Mouse (Mus musculus) forebrain, embryonic 16.5 days (tissue): Measurements from ENCODE around the gene Grm4. TPM values are rescaled to one million over a fixed set of nuclear protein-coding genes. Genes with fewer than 3 reads are reported as not detected.

Experiments
- ATAC-seq: fragments of 200-750 bp; cut with Nextera tagmentation; 2 replicates; pipeline ENCODE4 v1.8.0; 2017; ENCODE audit warnings: mild to moderate bottlenecking, moderate library complexity
- H3K27ac ChIP-seq: fragments of 300-500 bp; sonication (generic); 2 replicates; pipeline ENCODE4 v1.5.1; 2014; ENCODE audit warnings: low read length, control low read depth
- H3K27me3 ChIP-seq: fragments of 300-500 bp; sonication (generic); replicated peaks from 2 replicates; pipeline ENCODE4 v1.6.1; 2014; ENCODE audit warnings: low read length; ENCODE audit not compliant: control insufficient read depth, insufficient read depth
- H3K36me3 ChIP-seq: fragments of 300-500 bp; sonication (generic); 2 replicates; pipeline ENCODE4 v1.6.1; 2014; ENCODE audit not compliant: control insufficient read depth, insufficient read depth
- H3K4me1 ChIP-seq: fragments of 300-500 bp; sonication (generic); replicated peaks from 2 replicates; pipeline ENCODE4 v1.6.1; 2014; ENCODE audit warnings: low read length; ENCODE audit not compliant: control insufficient read depth, insufficient read depth
- H3K4me2 ChIP-seq: fragments of 300-500 bp; sonication (generic); 2 replicates; pipeline ENCODE4 v1.6.1; 2014; ENCODE audit warnings: mild to moderate bottlenecking, low read length, control low read depth
- H3K4me3 ChIP-seq: fragments of 300-500 bp; sonication (generic); replicated peaks from 2 replicates; pipeline ENCODE4 v1.5.1; 2014; ENCODE audit warnings: mild to moderate bottlenecking, low read length, control low read depth
- H3K9ac ChIP-seq: fragments of 300-500 bp; sonication (generic); replicated peaks from 2 replicates; pipeline ENCODE4 v1.6.1; 2014; ENCODE audit warnings: low read depth, low read length, control low read depth
- H3K9me3 ChIP-seq: fragments of 300-500 bp; sonication (generic); 2 replicates; pipeline ENCODE4 v1.6.1; 2016; ENCODE audit warnings: low read length; ENCODE audit not compliant: control insufficient read depth
- WGBS: fragments of 180-500 bp; shearing (Covaris S2); extraction: QIAGEN DNeasy Blood & Tissue Kit; methylation state at CpG from one replicate; pipeline ENCODE4 v1.1.7; 2014; 5-methylcytosine and 5-hydroxymethylcytosine counted together
- polyA plus RNA-seq: library from polyadenylated mRNA; unstranded; fragments of >200 nt; fragmentation: Nextera tagmentation; extraction: Ambion mirVana; gene quantifications from 2 replicates; pipeline ENCODE4 v1.2.1, GENCODE M21; 2015

Gene Grm4
- polyA plus RNA-seq, 1 experiment from 2014 or later: 4.0 TPM

DNA sequence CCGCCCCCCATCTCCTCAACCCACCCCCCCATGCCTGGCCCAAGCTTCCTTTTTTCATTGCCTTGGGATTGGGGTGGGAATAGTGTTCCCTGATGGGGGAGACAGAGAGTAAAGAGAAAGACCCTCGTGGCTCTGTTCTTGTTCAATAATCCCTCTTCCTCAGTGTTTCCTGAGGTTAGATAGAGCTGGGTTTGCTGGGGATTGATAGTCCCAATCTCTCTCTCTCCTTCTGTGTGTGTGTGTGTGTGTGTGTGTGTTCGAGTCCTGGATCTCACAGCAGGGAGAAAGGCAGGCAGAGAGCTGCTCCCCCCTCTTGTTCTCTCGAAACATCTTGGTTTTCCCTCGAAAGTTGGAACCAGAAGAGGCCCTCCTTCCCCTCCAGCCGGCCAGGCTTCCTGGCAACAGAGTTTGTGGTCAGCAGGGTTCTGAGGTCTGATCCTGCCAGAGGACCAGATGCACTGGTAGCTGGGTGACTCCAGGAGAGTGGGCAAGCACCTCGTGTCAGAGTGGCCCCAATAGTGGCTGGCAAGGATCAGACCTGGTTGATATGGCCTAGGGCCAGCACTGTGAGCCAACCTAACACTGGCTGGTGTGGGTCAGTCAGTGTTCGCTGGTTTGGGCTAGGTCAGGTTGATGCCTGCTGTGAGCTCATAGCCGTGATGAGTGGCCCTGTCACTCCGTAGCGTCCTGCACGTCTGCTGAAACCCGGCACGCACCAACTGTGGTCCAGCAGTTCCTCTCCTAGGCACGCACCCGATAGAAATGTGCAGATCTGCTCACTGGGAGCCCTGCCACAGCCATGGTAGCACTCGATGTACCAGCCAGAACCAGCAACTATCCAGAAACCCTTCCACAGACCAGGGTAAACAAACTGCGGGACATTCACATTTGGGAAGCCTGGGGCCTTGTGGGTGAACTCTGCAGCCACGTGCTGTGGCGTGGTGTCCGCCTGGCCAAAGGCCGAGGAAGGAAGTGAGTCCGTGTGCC, 31.3 kb upstream of the Grm4 start:
- Histone ChIP-seq H3K4me2 (no peak overlapping the region), H3K9ac (no peak overlapping the region), H3K4me3 (no peak overlapping the region), H3K36me3 (no peaks in the 10 kb centered on the region), H3K27me3 (no peaks in the 10 kb centered on the region), H3K27ac (no peak overlapping the region), H3K4me1 (peaks cover 22% of the 10 kb centered on the region), H3K9me3 (no peaks in the 10 kb centered on the region)
- WGBS: 78% methylated on average over 23 of the region's 23 CpGs
- ATAC-seq: no peak

DNA sequence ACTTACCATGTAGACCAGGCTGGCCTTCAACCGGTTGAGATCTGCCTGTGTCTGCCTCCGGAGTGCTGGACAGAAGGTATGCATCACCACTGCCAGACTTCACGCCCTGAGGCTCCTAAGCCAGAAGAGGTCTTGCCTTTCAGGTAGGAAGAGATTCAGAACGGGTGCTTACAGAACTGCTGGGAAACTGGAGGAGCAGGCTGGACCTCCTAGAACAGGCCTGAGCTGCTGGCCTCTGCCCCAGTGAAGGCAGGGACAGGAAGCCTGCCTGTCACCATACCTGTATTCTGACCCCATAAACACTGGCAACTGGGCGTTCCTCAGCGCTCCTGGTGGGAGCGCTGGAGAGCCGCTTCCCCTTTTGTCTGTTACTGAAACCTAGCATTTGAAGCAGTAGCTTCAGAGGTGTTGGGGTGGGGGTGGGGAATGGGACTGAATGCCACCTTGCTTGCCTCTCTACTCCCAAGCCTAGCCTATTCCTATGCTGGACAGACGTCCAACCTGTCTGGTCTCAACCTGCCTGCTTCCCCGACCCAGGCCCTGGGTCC, 30.3 kb upstream of the Grm4 start:
- H3K4me1 ChIP-seq: peaks cover 20% of the 10 kb centered on the region
- H3K27me3 ChIP-seq: no peaks in the 10 kb centered on the region
- no peak overlapping the region for H3K27ac ChIP-seq
- no peak overlapping the region for H3K4me3 ChIP-seq
- no peak for ATAC-seq
- 65% methylated on average over 10 of the region's 10 CpGs for WGBS
- H3K9ac ChIP-seq: no peak overlapping the region
- no peaks in the 10 kb centered on the region for H3K9me3 ChIP-seq
- no peak overlapping the region for H3K4me2 ChIP-seq
- H3K36me3 ChIP-seq: no peaks in the 10 kb centered on the region

DNA sequence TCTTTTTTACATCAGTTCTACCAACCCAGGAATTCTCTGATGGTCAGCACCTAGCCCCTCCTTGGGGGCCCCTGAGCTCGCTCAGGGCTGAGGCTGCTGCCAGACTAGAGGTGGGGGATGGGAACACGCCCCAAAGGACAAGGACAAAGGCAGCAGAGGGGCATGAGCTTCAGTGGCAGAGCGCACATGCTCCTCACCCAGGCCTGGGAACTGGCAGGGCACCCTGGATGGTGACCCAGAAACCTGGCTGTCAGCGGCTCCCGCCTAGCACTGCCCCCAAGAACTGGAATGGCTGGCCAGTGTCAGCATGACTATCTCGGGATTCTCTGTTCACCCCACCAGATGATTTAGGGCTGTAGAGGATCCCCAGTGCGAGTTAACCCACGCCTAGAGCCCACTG, 28.0 kb upstream of the Grm4 start:
- ATAC-seq: no peak
- Histone ChIP-seq H3K9me3 (no peaks in the 10 kb centered on the region), H3K4me2 (no peak overlapping the region), H3K9ac (no peak overlapping the region), H3K27ac (no peak overlapping the region), H3K4me3 (no peak overlapping the region), H3K27me3 (no peaks in the 10 kb centered on the region), H3K4me1 (peaks cover 7% of the 10 kb centered on the region; the same call in 1 of the 2 replicates), H3K36me3 (no peaks in the 10 kb centered on the region)
- WGBS: 33% methylated on average over 8 of the region's 8 CpGs

DNA sequence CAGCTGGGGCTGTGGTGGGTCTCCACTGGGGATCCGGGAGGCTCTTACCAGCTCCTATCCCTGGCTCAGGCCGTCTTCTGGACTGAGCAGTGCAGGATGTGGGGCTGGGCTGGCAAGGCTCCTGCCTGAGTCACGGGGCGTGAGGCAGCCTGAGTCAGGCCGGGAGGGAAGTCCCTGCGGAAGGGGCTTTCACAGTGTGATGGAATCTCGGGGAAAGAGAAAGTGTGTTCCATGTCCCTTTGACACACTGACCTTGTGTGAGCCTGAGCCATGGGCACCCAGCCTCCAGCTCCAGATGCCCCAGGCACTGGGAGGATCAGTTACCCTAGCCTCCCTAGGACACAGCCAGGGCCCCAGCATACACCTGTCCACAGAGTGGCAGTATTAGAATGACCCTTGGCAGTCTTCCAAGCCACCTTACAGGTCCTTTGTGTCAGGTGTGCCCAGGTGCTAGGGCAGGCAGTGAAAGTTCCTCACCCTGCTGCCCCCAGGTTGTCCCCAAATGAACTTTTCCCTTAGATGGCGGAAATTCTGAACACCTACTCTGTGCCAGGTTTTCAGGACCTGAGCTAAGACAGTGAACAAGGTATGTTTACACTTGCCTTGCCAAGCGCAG, 26.2 kb upstream of the Grm4 start:
- Histone ChIP-seq H3K27ac (no peak overlapping the region), H3K4me2 (no peak overlapping the region), H3K9ac (no peak overlapping the region), H3K4me3 (no peak overlapping the region), H3K36me3 (no peaks in the 10 kb centered on the region), H3K27me3 (no peaks in the 10 kb centered on the region), H3K4me1 (peaks cover 7% of the 10 kb centered on the region; the same call in 1 of the 2 replicates), H3K9me3 (no peaks in the 10 kb centered on the region)
- 77% methylated on average over 9 of the region's 9 CpGs for WGBS
- no peak for ATAC-seq

DNA sequence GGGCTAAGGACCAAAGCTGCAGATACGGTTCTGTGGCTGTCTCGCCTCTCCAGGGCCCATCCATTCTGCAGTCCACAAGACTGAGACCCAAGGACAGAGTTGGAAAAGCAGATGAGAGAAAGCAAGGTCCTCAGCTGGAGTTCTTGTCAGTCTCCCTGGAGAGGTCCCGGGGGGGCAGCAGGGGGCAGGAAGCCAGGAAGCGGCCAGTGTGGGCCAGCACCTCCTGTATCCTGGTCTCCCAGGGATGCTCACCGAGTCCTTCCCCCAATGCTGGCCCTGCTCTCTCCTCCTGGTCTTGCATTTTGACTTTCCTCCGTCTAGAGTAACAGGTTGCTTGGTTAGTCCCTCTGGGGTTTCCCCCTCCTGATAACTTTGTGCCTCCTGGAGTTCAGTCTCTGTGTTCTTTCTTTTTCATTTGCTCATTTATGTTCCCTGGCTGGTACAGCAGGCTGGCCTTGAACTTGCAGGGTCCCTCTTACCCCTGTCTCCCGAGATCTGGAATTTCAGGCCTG, 25.4 kb upstream of the Grm4 start:
- ATAC-seq: no peak
- Histone ChIP-seq H3K4me2 (no peak overlapping the region), H3K36me3 (no peaks in the 10 kb centered on the region), H3K4me1 (peaks cover 7% of the 10 kb centered on the region; the same call in 1 of the 2 replicates), H3K27me3 (no peaks in the 10 kb centered on the region), H3K4me3 (no peak overlapping the region), H3K27ac (no peak overlapping the region), H3K9ac (no peak overlapping the region), H3K9me3 (no peaks in the 10 kb centered on the region)
- 70% methylated on average over 7 of the region's 7 CpGs for WGBS

DNA sequence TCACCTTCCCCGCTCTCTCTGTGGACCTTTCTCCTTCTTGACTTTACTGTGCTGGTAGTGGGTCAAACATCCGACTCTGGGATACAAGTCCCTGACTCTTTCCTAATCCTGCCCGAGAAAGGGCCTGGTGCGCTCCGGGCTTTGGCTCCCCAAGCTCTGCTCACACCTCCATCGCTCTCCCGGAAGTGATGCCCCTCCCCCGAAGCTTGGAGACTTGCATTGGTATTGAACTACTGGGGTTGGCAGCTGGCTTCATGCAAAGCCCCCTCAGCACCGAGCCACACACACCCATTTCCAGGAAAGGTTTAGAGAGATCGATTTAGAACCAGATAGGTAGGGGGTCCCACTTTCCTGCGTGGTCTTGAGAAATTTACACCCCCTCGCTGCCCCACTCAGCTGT, 24.8 kb upstream of the Grm4 start:
- Histone ChIP-seq H3K27me3 (no peaks in the 10 kb centered on the region), H3K27ac (no peak overlapping the region), H3K9me3 (no peaks in the 10 kb centered on the region), H3K4me3 (no peak overlapping the region), H3K36me3 (no peaks in the 10 kb centered on the region), H3K9ac (no peak overlapping the region), H3K4me1 (peaks cover 7% of the 10 kb centered on the region; the same call in 1 of the 2 replicates), H3K4me2 (no peak overlapping the region)
- WGBS: 57% methylated on average over 12 of the region's 12 CpGs
- no peak for ATAC-seq

DNA sequence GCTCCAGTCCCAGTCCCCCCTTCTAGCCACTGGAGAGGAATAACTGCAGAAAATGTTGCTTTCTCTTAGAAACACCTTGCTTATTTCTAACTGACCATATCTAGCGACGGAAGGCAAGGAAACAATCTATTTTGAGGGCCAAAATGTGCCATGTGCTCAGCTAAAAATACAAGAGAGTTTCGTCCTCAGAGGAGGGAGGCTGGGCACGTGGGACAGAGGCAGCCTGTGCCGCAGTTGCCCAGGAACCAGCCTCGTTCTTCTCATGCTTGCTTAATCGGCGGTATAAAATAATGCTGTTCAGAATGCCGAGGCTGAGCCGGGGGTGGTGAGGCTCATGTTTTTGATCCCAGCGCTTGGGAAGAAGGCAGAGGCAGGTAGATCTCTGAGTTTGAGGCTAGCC, 23.3 kb upstream of the Grm4 start:
- ATAC-seq: no peak
- H3K27ac ChIP-seq: no peak overlapping the region
- peaks cover 7% of the 10 kb centered on the region; the same call in 1 of the 2 replicates for H3K4me1 ChIP-seq
- 79% methylated on average over 11 of the region's 11 CpGs for WGBS
- no peak overlapping the region for H3K4me3 ChIP-seq
- H3K27me3 ChIP-seq: no peaks in the 10 kb centered on the region
- H3K4me2 ChIP-seq: no peak overlapping the region
- H3K36me3 ChIP-seq: no peaks in the 10 kb centered on the region
- no peaks in the 10 kb centered on the region for H3K9me3 ChIP-seq
- H3K9ac ChIP-seq: no peak overlapping the region

DNA sequence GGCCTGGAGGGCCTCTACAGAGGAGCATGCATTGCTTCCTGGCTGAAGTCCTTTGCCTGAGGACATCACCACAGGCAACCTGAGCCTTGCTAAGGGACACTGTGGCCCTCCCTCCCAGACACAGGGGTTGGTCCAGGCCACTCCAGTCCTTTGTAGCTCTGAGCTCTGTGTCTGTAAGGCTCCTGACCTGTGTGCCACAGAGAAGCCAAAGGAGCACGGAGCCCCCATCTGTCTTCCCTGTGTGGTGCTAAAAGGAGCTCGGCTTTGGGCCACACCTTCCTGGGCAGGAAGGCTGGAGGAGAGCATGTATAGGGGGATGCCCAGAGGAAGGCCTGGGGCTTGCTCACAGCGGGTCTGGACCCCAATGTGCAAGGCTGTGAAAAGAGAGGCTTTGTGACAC, 20.8 kb upstream of the Grm4 start:
- Histone ChIP-seq H3K4me2 (no peak overlapping the region), H3K36me3 (no peaks in the 10 kb centered on the region), H3K4me3 (no peak overlapping the region), H3K27ac (no peak overlapping the region), H3K4me1 (no peaks in the 10 kb centered on the region), H3K27me3 (no peaks in the 10 kb centered on the region), H3K9me3 (no peaks in the 10 kb centered on the region), H3K9ac (no peak overlapping the region)
- 86% methylated on average over 3 of the region's 3 CpGs for WGBS
- no peak for ATAC-seq

DNA sequence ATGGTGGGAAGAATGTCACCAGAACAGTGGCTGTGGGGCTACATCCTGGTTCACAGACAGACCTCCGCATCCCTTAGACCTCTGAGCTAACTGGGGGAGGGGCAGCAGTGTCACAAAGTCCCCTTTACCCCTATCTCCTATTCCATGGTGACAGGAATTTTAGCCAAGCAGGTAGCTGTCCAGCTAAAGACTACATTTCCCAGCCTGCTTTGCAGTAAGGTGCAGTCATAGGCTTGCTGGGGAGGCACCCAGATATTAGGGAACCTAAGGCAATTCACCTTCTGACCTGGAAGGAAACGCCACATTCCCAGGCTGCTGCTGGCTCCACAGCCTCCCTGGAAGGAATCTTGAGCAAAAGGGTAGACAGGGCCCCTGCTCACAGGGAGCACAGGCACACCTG, 20.1 kb upstream of the Grm4 start:
- whole genome bisulfite sequencing: 69% methylated on average over 2 of the region's 2 CpGs
- H3K9ac ChIP-seq: no peak overlapping the region
- no peak for ATAC-seq
- no peaks in the 10 kb centered on the region for H3K27me3 ChIP-seq
- H3K9me3 ChIP-seq: no peaks in the 10 kb centered on the region
- H3K4me3 ChIP-seq: no peak overlapping the region
- H3K27ac ChIP-seq: no peak overlapping the region
- no peak overlapping the region for H3K4me2 ChIP-seq
- H3K36me3 ChIP-seq: no peaks in the 10 kb centered on the region
- H3K4me1 ChIP-seq: no peaks in the 10 kb centered on the region
